Mouse (Mus musculus) cortical plate, adult 2 months (tissue): ENCODE results near the gene Tnfrsf4.

Source experiments
- CTCF ChIP-seq: fragments of 200-500 bp; IDR thresholded peaks from 2 replicates; pipeline ENCODE4 v1.5.1; 2011; ENCODE audit warnings: mild to moderate bottlenecking, control low read depth, low read length; ENCODE audit not compliant: insufficient read depth; ENCODE audit errors: extremely low read depth
- POLR2A ChIP-seq: fragments of 200-500 bp; IDR thresholded peaks from 2 replicates; pipeline ENCODE4 v1.6.1; 2011; ENCODE audit warnings: mild to moderate bottlenecking, low read length, control low read depth; ENCODE audit not compliant: insufficient read depth; ENCODE audit errors: extremely low read depth

DNA sequence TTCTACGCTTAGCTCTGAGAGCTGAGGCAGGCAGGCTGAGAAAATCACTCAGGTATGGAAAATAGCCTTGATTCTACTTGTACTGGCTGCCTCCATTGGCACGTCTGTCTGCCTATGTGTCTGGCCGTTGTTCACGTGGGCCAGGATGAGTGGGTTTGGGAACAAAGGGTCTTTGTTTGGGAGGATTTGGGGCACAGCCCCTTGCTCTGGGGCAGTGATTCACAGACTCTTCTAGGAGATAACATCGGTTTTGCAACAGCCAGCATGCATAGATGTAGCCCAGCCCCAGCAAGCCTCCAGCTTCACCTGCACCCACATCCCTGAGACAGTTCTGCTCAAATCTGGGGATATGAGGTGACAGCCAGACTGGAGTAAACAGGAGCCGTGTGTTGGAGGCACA, 41.0 kb upstream of the Tnfrsf4 start:
- no peak for TF ChIP-seq CTCF
- TF ChIP-seq POLR2A: no peak
